Mouse (Mus musculus): ENCODE results near the gene Tubb4a.
"Not testable (repeated sequence)": the region's sequence is repeated elsewhere in the genome, so short reads cannot be mapped to it uniquely, and the experiment has no call there.

Gene Tubb4a

DNA sequence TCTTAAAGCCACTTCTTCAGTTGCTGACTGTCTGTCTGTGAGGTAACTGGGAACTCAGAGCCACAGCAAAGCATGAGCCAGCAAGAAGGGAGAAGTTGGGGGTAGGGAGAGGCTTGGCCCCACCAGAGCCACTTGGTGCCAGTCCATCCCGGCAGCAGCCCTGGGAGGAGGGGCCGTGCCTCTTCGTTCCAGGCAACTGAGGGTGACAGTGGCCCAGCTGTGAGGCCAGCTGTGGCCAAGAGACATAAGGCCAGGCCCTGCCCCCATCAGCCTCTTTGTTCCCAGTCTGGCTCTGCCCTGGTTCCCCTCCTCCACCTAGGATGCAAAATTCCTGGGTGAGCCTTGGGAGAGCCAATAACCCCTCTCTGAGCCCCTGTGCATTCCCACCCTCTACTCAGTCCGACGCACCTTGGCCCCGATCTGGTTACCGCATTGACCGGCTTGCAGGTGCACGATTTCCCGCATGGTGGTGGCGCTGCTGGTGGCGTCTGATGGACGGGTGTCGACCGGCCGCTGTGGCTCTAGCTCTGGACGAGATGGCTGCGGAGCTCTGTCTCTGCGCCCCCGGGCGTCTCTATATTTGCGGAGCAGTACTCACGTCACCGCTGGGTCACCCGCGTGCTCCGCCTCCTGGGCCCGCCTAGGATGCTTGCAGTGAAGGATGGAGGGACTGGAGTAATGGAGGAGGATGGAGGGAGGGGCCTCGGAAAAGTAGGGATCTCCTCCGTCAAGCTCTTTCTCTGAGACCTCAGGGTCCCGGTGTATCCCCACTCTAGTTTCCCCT lies at the start of gene Tubb4a:
Gene Tubb4a, minus strand, starts transcription at position 734 of the 784 bp plus-strand sequence.
- DNase-seq (ENCODE audit: low read depth, low spot score): peak; percentile 16

DNA sequence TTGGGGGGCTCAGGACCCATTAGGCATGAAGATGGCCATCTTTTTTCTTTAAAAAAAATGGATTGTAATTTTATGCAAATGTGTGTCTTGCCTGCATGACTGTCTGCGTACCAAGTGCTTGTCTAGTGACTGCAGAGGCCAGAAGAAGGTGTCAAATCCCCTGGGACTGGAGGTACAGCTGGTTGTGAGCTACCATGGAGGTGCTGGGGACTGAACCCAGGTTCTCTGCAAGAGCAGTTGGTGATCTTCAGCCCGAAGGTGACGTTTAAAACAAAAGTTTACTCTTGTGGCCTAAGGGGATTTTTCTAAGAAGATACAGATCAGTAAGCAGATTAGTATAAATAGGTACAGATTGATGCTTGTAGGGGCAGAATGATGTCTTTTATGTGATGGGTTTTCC lies 48.1 kb upstream of the Tubb4a start:
- no peak for DNase-seq (ENCODE audit: low read depth, low spot score)

GRCm38 (mm10) chr17:57134693-57135092 lies 47.1 kb upstream of the Tubb4a start:
- DNase-seq (ENCODE audit: low read depth, low spot score): no peak

DNA sequence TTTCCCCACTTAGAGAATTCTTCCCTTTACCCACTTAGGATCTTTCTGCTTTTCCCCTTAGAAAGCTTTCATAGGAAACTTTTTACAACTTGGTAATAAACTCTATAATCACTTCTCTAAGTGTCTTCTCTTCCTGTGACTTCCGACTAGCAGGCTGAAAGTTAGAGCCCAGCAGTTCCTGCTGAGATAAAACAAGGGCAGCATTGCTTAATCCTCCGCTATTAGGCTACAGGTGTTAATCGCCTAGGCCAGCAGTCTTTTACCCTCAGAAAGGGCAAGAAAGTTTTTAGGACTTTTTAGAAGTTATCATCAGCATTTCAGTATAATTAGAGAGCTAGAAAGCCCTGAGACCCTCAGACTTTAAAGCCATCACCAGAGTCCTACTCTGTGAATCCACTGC lies 46.4 kb upstream of the Tubb4a start:
- not testable (repeated sequence) for DNase-seq (ENCODE audit: low read depth, low spot score)

DNA sequence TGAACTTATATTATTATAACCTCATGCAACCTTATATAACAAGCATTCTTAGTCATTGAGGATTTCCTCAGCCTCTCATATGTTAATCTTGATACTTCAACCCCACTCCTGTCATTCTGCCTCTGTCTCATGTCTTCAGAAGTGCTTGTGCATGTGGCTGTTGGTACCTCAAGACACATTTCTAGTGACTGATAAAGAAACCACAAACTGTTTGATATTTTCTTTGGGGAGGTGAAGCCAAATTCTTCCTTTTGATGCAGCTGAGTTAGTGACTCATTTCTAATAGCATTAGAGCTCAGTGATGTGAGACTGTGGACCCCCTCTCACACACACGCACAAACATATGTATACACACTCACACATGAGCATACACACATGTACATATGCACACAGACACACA lies 44.2 kb upstream of the Tubb4a start:
- no peak for DNase-seq (ENCODE audit: low read depth, low spot score)

DNA sequence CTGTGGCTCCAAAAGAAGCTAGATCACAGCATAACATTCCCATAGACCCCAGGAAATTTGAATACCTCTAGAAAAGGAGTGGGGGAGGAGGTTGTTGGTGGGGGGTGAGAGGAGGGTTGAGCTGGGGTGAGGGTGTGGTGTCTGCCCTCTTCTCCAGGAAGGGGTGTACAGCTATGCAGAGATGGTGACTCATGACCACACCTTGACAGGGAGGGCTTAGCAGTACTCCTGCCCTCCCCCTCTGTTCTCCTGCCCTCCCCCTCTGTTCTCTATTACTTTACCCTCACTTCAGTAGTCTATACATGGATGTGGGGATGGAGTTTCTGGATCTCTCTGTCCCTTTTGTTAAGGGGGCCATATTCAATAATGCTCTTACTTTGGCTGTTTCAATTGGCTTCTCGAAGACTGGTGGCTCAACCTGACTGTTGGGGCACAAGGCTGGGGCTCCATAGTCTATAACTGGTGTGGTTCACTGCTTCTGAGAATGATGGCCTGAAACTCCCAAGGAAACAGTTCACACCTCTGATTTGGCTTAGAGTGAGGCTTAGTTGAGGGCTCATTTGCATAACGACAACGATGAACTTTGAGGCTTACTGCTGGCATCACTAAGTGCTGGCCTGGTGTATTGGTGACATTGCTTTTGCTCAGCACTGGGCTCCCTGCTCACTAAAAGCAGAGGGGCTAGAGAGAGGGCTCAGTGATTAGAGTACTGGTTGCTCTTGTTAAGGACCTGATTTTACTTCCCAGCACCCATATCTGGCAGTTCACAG lies 38.5 kb upstream of the Tubb4a start:
- DNase-seq (ENCODE audit: low read depth, low spot score): no peak

GRCm38 (mm10) chr17:57124792-57125191 lies 37.2 kb upstream of the Tubb4a start:
- DNase-seq (ENCODE audit: low read depth, low spot score): no peak

DNA sequence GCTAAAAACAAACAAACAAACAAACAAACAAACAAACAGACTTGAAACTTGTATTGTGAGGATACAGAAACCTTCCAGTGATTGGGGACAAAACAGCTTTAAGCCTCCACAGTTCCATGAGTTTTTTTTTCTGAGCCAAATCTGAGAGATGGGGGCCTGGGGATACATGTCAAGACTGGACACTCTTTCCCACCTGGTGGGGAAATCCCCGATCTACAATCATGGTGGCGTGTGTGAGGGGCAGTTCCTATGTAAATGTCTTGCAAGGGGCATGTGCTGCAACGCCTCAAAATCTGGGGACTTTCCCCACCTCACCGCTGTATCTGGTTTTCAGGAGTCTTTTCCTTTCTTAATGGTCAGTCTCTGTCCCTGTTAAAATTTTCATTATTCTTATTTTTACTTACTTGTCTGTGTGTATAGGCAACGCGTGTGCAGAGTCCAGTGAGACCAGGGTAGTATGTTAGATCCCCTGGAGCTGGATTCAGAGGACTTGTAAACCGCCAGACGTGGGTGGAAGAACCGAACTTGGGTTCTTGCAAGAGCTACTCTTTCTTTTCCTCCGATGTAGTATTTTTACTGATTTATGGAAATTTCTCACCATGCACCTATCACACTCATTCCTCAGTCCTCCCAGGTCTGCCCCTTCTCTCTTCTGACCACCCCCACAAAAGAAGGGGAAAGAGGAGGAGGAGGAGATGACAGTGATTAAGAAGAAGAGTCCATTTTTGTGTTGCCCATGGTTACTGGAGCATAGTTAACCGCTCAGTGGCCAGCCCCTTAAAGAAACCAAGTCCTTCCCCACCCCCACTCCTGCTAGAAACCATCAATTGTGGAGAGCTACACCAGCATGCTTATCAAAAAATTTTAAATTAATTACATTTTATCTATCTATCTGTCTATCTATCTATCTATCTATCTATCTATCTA lies 35.9 kb upstream of the Tubb4a start:
- DNase-seq (ENCODE audit: low read depth, low spot score): no peak

GRCm38 (mm10) chr17:57121856-57122255 lies 34.3 kb upstream of the Tubb4a start:
- DNase-seq (ENCODE audit: low read depth, low spot score): no peak

DNA sequence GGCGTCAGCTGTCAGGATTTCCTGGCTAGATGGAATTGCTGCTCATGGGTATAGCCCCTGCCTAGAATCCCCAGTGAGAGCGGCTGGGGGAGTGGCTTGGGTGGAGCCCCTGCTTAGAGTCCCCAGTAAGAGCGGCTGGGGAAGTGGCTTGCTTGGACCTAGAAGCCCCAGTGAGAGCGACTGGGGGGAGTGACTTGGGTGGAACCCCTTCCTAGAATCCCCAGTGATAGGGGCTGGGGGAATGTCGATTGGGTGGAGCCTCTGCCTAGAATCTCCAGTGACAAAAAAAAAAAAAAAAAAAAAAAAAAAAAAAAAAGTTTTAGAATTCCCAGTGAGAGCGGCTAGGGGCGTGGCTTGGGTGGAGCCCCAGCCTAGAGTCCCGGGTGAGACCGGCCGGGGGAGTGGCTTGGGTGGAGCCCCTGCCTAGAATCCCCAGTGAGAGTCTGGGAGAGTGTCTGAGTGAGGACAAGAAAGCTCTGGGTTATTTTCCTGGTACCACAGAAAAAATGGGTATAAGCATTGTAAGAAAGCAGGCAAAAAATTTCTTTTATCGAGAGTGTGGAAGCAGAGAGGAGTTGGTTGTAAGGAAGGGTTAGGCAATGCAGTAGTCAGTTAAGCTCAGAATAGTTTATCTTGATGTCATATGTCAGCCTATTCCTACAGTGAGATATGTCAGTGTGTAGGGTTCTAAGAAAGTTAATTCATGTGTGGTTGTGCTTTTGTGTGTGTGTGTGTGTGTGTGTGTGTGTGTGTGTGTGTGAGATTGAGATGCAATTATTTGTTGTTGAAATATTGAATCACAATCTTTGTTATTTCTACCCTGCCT lies 31.2 kb upstream of the Tubb4a start:
- DNase-seq (ENCODE audit: low read depth, low spot score): no peak

DNA sequence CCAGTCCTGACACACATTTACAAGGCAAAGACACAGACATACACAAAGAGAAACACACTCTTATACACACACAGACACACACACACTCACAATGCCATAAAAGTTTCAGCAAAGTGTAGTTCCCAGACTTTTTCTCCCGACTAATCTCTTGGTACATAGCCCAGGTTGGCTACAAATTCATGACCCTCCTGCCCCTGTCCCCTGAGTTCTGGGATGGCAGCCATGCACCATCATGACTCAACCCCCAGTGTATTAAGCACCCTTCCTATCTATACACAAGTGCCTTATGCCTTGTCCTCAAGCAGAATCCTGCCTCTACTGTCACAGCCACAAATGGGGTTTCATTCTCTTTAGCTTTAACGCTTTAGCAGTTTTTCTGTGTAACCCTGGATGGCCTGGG lies 29.2 kb upstream of the Tubb4a start:
- no peak for DNase-seq (ENCODE audit: low read depth, low spot score)

DNA sequence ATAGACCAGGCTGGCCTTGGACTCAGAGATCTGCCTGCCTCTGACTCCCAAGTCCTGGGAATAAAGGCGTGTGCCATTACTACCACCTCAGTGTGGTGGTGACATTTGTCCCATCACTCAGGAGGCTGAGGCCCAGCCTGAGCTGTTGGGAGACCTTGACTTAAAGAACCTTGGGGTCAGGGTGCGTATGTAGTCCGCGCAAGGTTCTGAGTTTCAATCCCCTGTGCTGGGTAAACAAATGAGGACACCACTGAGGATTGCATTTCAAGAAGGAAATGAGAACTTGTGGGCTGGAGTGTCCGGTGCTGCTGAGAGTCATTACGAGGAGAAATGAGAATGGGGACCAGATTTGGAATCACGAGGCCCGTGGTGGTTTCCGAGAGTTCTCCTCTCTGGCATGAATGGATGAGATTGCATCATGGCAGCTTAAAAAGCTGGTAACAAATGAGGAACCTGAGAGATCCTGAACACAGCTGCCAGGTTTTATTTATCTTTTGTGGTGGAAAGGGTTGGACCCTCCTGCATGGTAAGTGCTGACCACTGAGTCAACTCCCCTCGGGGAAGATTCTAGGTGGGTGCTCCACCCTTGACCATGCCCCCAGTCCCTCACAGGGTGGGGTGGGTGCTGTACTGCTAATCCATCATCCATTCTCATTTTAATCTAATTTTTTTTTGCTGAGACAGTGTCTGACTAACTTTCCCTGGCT lies 25.3 kb upstream of the Tubb4a start:
- no peak for DNase-seq (ENCODE audit: low read depth, low spot score)

GRCm38 (mm10) chr17:57110005-57110404 lies 22.4 kb upstream of the Tubb4a start:
- no peak for DNase-seq (ENCODE audit: low read depth, low spot score)

- no peak for DNase-seq (ENCODE audit: low read depth, low spot score)
Measured at GRCm38 (mm10) chr17:57108666-57109171, 21.1 kb upstream of the Tubb4a start.

GRCm38 (mm10) chr17:57108040-57108665 lies 20.6 kb upstream of the Tubb4a start:
- no peak for DNase-seq (ENCODE audit: low read depth, low spot score)

GRCm38 (mm10) chr17:57107064-57107463 lies 19.5 kb upstream of the Tubb4a start:
- no peak for DNase-seq (ENCODE audit: low read depth, low spot score)

DNA sequence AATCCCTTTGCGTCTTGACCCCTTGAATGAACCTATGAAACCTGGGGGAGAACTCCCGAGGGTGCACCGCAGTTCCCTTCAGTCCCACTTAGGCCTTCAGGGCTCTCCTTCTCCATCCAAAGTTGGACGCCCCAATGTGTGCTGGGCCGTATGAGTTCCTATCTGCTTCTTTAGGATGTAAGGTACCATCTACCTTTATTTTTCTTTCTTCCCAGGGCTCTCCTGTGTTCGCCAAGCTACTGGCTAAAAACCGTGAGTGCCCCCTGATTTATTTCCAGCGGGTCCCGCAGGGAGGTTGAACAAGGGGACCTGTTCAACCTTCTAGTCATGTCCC lies 18.4 kb upstream of the Tubb4a start:
- no peak for DNase-seq (ENCODE audit: low read depth, low spot score)

- DNase-seq (ENCODE audit: low read depth, low spot score): no peak
Measured at GRCm38 (mm10) chr17:57105181-57106034, 17.8 kb upstream of the Tubb4a start, which contains the start of gene Tnfsf9. TSS of gene Tnfsf9 (plus strand) at chr17:57105325.

DNA sequence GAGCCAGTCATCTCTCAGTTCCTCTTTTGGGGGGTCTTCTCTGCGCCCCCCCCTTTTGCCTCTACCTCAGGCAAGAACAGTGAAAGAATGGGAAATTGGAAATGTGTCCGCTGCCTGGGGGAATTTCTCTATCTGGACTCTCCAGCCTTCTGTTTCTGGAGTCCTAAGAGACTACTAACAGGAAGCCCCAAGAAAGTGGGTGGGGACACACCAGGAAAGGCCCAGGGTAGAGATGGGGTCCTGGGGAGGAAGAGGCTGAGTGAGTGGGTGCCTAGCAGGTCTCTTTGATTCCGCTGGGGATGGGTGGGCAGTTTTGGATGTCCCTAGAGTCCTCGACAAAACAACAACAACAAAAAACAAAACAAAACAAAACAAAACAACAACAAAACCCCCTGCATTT lies 16.9 kb upstream of the Tubb4a start:
- DNase-seq (ENCODE audit: low read depth, low spot score): no peak
